Mouse (Mus musculus): ENCODE data around the gene Nr1h2. TPM values are rescaled to one million over a fixed set of nuclear protein-coding genes. Genes with fewer than 3 reads are reported as not detected.
A peak's percentile ranks its signal among the peaks of the same experiment; 100 is the strongest.

Gene Nr1h2
- 70.5 and 79.5 TPM in 2 replicates for polyA plus RNA-seq (2015; fragmentation: Nextera tagmentation; extraction: Ambion mirVana)

DNA sequence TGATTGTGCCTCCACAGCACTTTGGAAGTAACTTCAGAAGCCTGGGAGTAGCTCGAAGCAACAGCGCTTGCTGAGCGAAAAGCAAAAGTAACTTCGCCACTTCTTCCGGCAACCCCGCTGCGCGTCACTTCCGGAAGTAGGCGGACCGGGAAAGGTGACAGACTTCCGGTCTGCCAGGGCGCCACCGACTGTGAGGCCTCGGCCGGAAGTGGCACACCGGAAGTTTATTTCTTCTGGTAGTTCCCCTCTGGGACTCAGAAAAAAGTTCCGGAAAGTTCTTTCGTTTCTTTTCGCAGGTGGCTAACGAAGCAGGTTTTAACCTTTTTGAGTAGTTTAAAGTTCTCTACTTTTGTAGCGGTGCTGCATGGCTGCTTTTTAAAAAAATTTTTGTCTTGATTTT, at the start of gene Nr1h2:
Gene Nr1h2, minus strand, starts transcription at position 126 of the 400 bp plus-strand sequence.
- Histone ChIP-seq H3K27ac (replicated peaks) (peak within 1 kb of the TSS; percentile 86), H3K4me1 (peaks cover 14% of the 10 kb centered on the region), H3K9ac (replicated peaks) (peak within 1 kb of the TSS; percentile 39), H3K4me2 (replicated peaks) (peak within 1 kb of the TSS; percentile 67), H3K36me3 (peaks cover 24% of the 10 kb centered on the region), H3K27me3 (peaks cover 2% of the 10 kb centered on the region; the same call in 1 of the 2 replicates), H3K9me3 (no peaks in the 10 kb centered on the region), H3K4me3 (peak within 1 kb of the TSS; percentile 65)
- WGBS = under 1% methylated on average over 22 of the region's 22 CpGs
- ATAC-seq (replicated peaks) = peak; percentile 69

GRCm38 (mm10) chr7:44603186-44603855, 49.6 kb upstream of the Nr1h2 start:
- ATAC-seq (replicated peaks) = no peak
- Histone ChIP-seq H3K9ac (replicated peaks) (no peak overlapping the region), H3K9me3 (no peaks in the 10 kb centered on the region), H3K4me3 (no peak overlapping the region), H3K27ac (replicated peaks) (no peak overlapping the region), H3K27me3 (peaks cover 59% of the 10 kb centered on the region), H3K4me1 (peaks cover 20% of the 10 kb centered on the region), H3K4me2 (replicated peaks) (0 out of 2 replicates have a peak overlapping the region, but pooled peaks have one; percentile 44), H3K36me3 (no peaks in the 10 kb centered on the region)
- 3% methylated on average over 20 of the region's 20 CpGs for WGBS

GRCm38 (mm10) chr7:44602443-44602842, 48.7 kb upstream of the Nr1h2 start:
- Histone ChIP-seq H3K27ac (replicated peaks) (no peak overlapping the region), H3K27me3 (peaks cover 58% of the 10 kb centered on the region), H3K9ac (replicated peaks) (no peak overlapping the region), H3K36me3 (no peaks in the 10 kb centered on the region), H3K9me3 (no peaks in the 10 kb centered on the region), H3K4me2 (replicated peaks) (no peak overlapping the region), H3K4me1 (peaks cover 20% of the 10 kb centered on the region), H3K4me3 (no peak overlapping the region)
- 9% methylated on average over 11 of the region's 11 CpGs for WGBS
- ATAC-seq (replicated peaks) = 0 out of 2 replicates have a peak, but pooled peaks have one; percentile 20

DNA sequence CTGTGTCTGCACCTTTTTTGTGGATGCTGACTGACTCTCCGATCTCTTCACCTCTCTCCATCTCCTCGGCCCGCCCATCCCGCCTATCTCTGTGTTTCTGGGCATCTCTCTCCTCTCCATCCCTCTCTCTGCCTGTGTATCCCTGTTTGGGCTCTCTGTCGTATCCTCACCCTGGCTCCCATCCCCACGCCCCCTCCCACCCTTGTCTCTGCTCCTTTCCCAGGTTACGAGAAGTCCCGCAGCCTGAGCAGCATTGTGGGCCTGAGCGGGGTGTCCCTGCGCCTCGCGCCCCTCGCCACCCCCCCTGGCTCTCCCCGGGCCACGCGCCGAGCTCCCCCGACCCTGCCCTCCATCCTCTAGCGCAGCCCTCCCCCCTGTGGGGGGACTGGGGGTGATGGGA, 47.9 kb upstream of the Nr1h2 start:
- no peak for ATAC-seq (replicated peaks)
- peaks cover 50% of the 10 kb centered on the region for H3K27me3 ChIP-seq
- 16% methylated on average over 19 of the region's 19 CpGs for WGBS
- H3K9ac ChIP-seq (replicated peaks) = no peak overlapping the region
- no peaks in the 10 kb centered on the region for H3K36me3 ChIP-seq
- no peak overlapping the region for H3K27ac ChIP-seq (replicated peaks)
- no peak overlapping the region for H3K4me3 ChIP-seq
- peaks cover 20% of the 10 kb centered on the region for H3K4me1 ChIP-seq
- no peaks in the 10 kb centered on the region for H3K9me3 ChIP-seq
- no peak overlapping the region for H3K4me2 ChIP-seq (replicated peaks)

DNA sequence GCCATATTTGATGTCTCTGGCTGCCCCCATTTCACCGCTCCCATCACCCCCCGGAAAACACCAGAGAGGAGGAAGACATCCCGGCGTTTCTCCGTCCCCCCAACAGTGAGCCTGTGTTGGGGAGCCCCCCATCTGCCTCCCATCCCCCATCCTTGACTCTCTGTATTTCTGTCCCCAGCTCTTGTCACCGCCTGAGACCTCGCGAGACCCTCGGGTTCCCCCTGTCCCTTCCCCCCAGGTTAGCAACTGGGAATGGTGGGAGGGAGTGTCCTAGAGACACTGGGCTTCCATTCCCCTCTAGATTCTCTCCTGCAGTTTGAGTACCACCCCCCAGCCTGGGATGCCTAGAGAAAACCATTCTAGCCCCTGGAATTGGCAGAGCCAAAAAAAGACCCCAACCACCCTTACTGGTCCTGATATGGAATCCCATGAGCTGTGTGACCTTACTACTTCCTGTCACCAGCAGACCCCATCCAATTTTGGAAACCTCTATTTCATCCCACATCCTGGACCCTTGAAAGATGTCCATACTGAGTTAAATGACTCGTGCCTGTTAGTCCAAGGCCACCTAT, 47.0 kb upstream of the Nr1h2 start:
- WGBS = 84% methylated on average over 10 of the region's 10 CpGs
- no peak for ATAC-seq (replicated peaks)
- H3K9me3 ChIP-seq = no peaks in the 10 kb centered on the region
- H3K27me3 ChIP-seq = peaks cover 42% of the 10 kb centered on the region
- no peak overlapping the region for H3K27ac ChIP-seq (replicated peaks)
- no peak overlapping the region for H3K4me3 ChIP-seq
- H3K9ac ChIP-seq (replicated peaks) = no peak overlapping the region
- peaks cover 20% of the 10 kb centered on the region for H3K4me1 ChIP-seq
- no peak overlapping the region for H3K4me2 ChIP-seq (replicated peaks)
- H3K36me3 ChIP-seq = no peaks in the 10 kb centered on the region

DNA sequence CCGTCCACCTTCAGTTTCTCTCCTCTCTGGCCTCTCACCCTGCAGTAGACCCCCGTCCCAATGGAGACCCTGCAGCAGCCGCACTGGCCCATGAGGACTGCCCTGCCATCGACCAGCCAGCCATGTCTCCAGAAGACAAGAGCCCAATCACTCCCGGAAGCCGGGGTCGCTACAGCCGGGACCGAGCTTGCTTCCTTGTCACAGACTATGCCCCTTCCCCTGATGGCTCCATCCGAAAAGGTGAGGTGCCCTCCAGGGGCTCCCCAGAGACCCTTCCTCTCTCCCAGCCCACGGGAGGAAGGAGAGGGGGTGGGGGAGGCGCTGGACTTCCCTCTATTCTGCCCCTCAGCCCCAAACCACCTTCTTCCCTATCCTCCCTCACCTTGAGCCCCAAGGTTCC, 44.6 kb upstream of the Nr1h2 start:
- Histone ChIP-seq H3K4me1 (peaks cover 26% of the 10 kb centered on the region), H3K4me3 (no peak overlapping the region), H3K36me3 (no peaks in the 10 kb centered on the region), H3K9ac (replicated peaks) (no peak overlapping the region), H3K27ac (replicated peaks) (no peak overlapping the region), H3K4me2 (replicated peaks) (no peak overlapping the region), H3K27me3 (peaks cover 21% of the 10 kb centered on the region), H3K9me3 (no peaks in the 10 kb centered on the region)
- ATAC-seq (replicated peaks) = no peak
- 85% methylated on average over 11 of the region's 12 CpGs for WGBS

DNA sequence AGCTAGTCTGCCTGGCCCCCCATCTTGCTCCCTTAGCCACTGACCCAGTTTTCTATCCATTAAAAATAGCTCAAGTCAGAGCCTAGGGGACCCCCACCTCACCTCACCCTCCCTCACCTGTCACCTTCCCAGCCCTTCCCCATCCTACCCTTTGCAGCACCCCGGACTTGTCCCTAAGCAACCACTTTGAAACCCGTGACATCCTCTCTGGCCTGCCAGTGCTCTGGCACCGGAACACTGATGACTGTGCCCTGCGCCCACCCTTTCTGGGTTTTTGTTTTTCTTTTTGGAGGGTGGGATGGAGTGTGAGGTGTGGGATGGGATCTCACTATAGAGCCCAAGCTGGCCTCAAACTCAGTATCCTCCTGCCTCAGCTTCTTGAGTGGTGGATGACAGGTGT, 43.9 kb upstream of the Nr1h2 start:
- peaks cover 32% of the 10 kb centered on the region for H3K4me1 ChIP-seq
- no peak overlapping the region for H3K27ac ChIP-seq (replicated peaks)
- 86% methylated on average over 4 of the region's 4 CpGs for WGBS
- H3K9ac ChIP-seq (replicated peaks) = no peak overlapping the region
- no peak for ATAC-seq (replicated peaks)
- no peaks in the 10 kb centered on the region for H3K9me3 ChIP-seq
- H3K4me3 ChIP-seq = no peak overlapping the region
- no peak overlapping the region for H3K4me2 ChIP-seq (replicated peaks)
- H3K36me3 ChIP-seq = no peaks in the 10 kb centered on the region
- H3K27me3 ChIP-seq = peaks cover 23% of the 10 kb centered on the region

DNA sequence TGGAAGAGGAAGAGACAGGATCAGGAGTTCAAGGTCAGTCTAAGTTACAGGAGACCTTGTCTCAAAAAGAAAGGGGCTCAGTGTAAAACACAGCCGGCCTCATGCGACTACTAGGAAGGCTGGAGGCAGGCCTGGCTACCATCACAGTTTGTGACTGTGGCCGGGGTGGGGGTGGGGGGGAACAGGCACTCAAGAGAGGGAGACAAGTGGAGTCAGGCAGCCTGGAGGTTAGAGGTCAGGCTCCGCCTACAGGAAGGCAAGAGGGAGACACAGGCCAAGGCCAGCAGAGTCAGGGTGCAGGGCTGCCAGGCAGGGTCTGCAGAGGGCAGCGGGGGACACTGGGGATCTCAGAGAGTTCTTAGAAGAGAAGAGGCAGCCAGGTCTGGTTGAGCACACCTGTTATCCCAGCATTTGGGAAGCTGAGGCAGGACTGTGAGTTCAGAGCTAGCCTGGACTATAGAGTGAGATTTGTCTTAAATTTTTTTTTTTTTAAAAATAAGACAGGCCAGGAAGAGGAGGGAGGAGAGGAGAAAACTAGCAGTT, 43.3 kb upstream of the Nr1h2 start:
- H3K36me3 ChIP-seq = no peaks in the 10 kb centered on the region
- H3K4me2 ChIP-seq (replicated peaks) = no peak overlapping the region
- H3K4me3 ChIP-seq = no peak overlapping the region
- 71% methylated on average over 5 of the region's 5 CpGs for WGBS
- no peak for ATAC-seq (replicated peaks)
- H3K27ac ChIP-seq (replicated peaks) = no peak overlapping the region
- no peak overlapping the region for H3K9ac ChIP-seq (replicated peaks)
- H3K4me1 ChIP-seq = peaks cover 32% of the 10 kb centered on the region
- H3K9me3 ChIP-seq = no peaks in the 10 kb centered on the region
- H3K27me3 ChIP-seq = peaks cover 24% of the 10 kb centered on the region

- Histone ChIP-seq H3K27ac (replicated peaks) (no peak overlapping the region), H3K27me3 (peaks cover 22% of the 10 kb centered on the region), H3K4me1 (peaks cover 37% of the 10 kb centered on the region), H3K4me3 (no peak overlapping the region), H3K9ac (replicated peaks) (no peak overlapping the region), H3K4me2 (replicated peaks) (no peak overlapping the region), H3K36me3 (no peaks in the 10 kb centered on the region), H3K9me3 (no peaks in the 10 kb centered on the region)
- WGBS = 90% methylated on average over 5 of the region's 6 CpGs
- ATAC-seq (replicated peaks) = no peak
These were observed 42.3 kb upstream of the Nr1h2 start for GRCm38 (mm10) chr7:44596051-44596450.

GRCm38 (mm10) chr7:44595131-44595561, 41.4 kb upstream of the Nr1h2 start:
- H3K4me3 ChIP-seq = no peak overlapping the region
- no peaks in the 10 kb centered on the region for H3K36me3 ChIP-seq
- H3K4me2 ChIP-seq (replicated peaks) = no peak overlapping the region
- 0 out of 2 replicates have a peak overlapping the region, but pooled peaks have one; percentile 78 for H3K27ac ChIP-seq (replicated peaks)
- 94% methylated on average over 20 of the region's 20 CpGs for WGBS
- H3K4me1 ChIP-seq = peaks cover 39% of the 10 kb centered on the region
- no peaks in the 10 kb centered on the region for H3K9me3 ChIP-seq
- peaks cover 19% of the 10 kb centered on the region for H3K27me3 ChIP-seq
- ATAC-seq (replicated peaks) = no peak
- no peak overlapping the region for H3K9ac ChIP-seq (replicated peaks)

DNA sequence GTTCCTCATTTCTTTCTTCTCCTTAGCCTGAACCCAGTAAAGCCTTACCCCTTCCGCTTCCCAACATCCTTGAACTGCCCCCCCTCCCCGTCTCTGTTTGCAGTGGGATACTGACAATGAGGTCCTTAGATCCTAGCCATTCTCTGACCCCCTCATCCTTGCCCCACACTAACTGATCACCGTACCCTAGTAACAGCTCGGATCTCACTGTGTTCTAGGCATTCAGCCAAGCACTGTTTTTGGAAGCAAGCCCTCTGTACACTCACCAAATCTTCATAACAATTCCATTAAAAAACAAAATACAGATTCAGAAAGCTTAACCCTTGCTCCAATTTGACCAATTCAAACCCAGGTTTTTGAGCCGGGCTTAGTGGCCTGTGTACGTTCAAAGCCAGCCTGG, 40.5 kb upstream of the Nr1h2 start:
- peak overlapping the region; percentile 62 for H3K9ac ChIP-seq (replicated peaks)
- H3K4me1 ChIP-seq = peaks cover 47% of the 10 kb centered on the region
- no peak for ATAC-seq (replicated peaks)
- peak overlapping the region; percentile 78 for H3K27ac ChIP-seq (replicated peaks)
- peak overlapping the region; percentile 97 for H3K4me2 ChIP-seq (replicated peaks)
- H3K4me3 ChIP-seq = peak overlapping the region; percentile 51
- WGBS = 30% methylated on average over 6 of the region's 6 CpGs
- no peaks in the 10 kb centered on the region for H3K36me3 ChIP-seq
- no peaks in the 10 kb centered on the region for H3K9me3 ChIP-seq
- peaks cover 19% of the 10 kb centered on the region for H3K27me3 ChIP-seq

GRCm38 (mm10) chr7:44593775-44594174, 40.0 kb upstream of the Nr1h2 start:
- H3K4me2 ChIP-seq (replicated peaks) = peak overlapping the region; percentile 97
- H3K36me3 ChIP-seq = no peaks in the 10 kb centered on the region
- ATAC-seq (replicated peaks) = peak; percentile 41
- H3K27ac ChIP-seq (replicated peaks) = peak overlapping the region; percentile 78
- WGBS = 0% methylated on average over 22 of the region's 22 CpGs
- peak overlapping the region; percentile 62 for H3K9ac ChIP-seq (replicated peaks)
- H3K4me3 ChIP-seq = peak overlapping the region; percentile 51
- H3K4me1 ChIP-seq = peaks cover 52% of the 10 kb centered on the region
- H3K27me3 ChIP-seq = peaks cover 19% of the 10 kb centered on the region
- H3K9me3 ChIP-seq = no peaks in the 10 kb centered on the region
